Mouse (Mus musculus): ENCODE results near the gene Phlpp2. TPM values are rescaled to one million over a fixed set of nuclear protein-coding genes. Genes with fewer than 3 reads are reported as not detected.

Phlpp2 gene
- polyA plus RNA-seq, 1 experiment from 2014 or later = 2.8 TPM

DNA sequence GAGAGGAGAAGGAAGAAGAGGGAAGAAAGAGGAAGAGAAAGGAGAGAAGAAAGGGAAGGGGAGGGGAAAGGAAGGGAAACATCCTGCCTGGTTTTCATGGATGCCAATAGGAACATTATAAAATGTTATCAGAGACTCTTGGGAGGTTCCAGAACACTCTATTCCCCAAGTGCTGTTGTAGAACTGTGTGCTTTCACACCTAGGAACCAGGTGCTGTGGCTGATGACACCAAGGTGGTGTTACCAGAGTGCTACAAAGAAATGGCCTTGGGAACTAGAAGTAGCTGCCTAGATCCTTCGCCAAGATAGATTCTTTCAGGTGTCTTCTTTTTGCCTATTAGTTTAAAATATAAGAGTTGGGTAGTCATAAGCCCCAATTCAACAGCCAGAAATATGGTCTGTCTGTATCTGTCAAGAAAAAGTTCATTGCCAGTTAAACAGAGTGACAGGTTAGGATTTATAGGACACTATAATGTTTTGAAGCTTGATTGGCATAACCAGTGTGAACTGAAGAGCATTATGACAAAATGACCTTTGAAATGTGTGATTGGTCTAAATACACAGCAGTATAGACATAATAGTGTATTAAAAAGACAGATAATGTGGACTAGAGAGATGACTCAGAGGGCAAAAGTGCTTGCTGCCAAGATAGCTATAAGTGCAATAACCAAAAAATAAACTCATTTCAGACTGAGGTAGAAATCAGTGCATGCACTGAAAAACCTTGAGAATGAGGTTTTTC lies 36.8 kb downstream of the Phlpp2 start:
- ATAC-seq (replicated peaks; ENCODE audit: insufficient number of reproducible peaks, low FRiP score, low TSS enrichment, low read depth) = no peak
- no peak for DNase-seq (ENCODE audit: low spot score)
- H3K4me2 ChIP-seq (ENCODE audit: low read depth, low read length) = no peak overlapping the region
- no peaks in the 10 kb centered on the region for H3K4me1 ChIP-seq (ENCODE audit: control insufficient read depth, insufficient read depth, low read length)
- no peaks in the 10 kb centered on the region for H3K27me3 ChIP-seq (ENCODE audit: control insufficient read depth, insufficient read depth, low read length)
- H3K9me3 ChIP-seq (replicated peaks; ENCODE audit: control insufficient read depth, low read length) = no peaks in the 10 kb centered on the region
- H3K4me3 ChIP-seq (ENCODE audit: low read depth, low read length) = no peak overlapping the region
- H3K27ac ChIP-seq (replicated peaks; ENCODE audit: low read depth, low read length) = no peak overlapping the region
- H3K36me3 ChIP-seq (replicated peaks; ENCODE audit: control insufficient read depth, insufficient read depth, low read depth, low read length) = 0 out of 2 replicates have a peak, but pooled peaks cover 2% of the 10 kb centered on the region
- H3K9ac ChIP-seq (replicated peaks; ENCODE audit: low read length) = no peak overlapping the region
- WGBS = 65% methylated on average over 1 of the region's 1 CpGs

- Histone ChIP-seq H3K4me2 (ENCODE audit: low read depth, low read length) (no peak overlapping the region), H3K36me3 (replicated peaks; ENCODE audit: control insufficient read depth, insufficient read depth, low read depth, low read length) (0 out of 2 replicates have a peak, but pooled peaks cover 2% of the 10 kb centered on the region), H3K9me3 (replicated peaks; ENCODE audit: control insufficient read depth, low read length) (no peaks in the 10 kb centered on the region), H3K4me3 (ENCODE audit: low read depth, low read length) (no peak overlapping the region), H3K9ac (replicated peaks; ENCODE audit: low read length) (no peak overlapping the region), H3K4me1 (ENCODE audit: control insufficient read depth, insufficient read depth, low read length) (no peaks in the 10 kb centered on the region), H3K27me3 (ENCODE audit: control insufficient read depth, insufficient read depth, low read length) (no peaks in the 10 kb centered on the region), H3K27ac (replicated peaks; ENCODE audit: low read depth, low read length) (no peak overlapping the region)
- no peak for DNase-seq (ENCODE audit: low spot score)
- 96% methylated on average over 3 of the region's 3 CpGs for WGBS
- ATAC-seq (replicated peaks; ENCODE audit: insufficient number of reproducible peaks, low FRiP score, low TSS enrichment, low read depth) = no peak
Measured at GRCm38 (mm10) chr8:109906907-109907306, 38.6 kb downstream of the Phlpp2 start.

DNA sequence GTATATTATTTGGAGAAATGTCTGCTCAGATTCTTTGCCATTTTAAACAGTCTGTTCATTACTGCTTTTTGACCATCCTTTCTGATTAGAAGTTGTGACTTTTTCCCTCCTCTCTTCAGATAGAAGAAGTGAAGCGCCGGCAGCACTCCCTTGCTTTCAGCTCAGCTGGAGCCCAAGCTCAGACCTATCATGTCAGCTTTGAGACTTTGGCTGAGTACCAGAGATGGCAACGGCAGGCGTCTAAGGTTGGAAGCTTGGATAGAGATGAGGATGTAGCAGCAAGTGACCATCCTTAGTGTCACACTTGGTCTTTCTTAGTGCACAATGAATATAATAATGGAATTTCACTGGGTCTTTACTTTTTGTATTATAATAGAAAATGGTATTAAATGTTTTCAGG lies 39.0 kb downstream of the Phlpp2 start:
- H3K27me3 ChIP-seq (ENCODE audit: control insufficient read depth, insufficient read depth, low read length) = no peaks in the 10 kb centered on the region
- H3K4me1 ChIP-seq (ENCODE audit: control insufficient read depth, insufficient read depth, low read length) = no peaks in the 10 kb centered on the region
- no peak overlapping the region for H3K4me2 ChIP-seq (ENCODE audit: low read depth, low read length)
- H3K9ac ChIP-seq (replicated peaks; ENCODE audit: low read length) = no peak overlapping the region
- 0 out of 2 replicates have a peak, but pooled peaks cover 2% of the 10 kb centered on the region for H3K36me3 ChIP-seq (replicated peaks; ENCODE audit: control insufficient read depth, insufficient read depth, low read depth, low read length)
- H3K4me3 ChIP-seq (ENCODE audit: low read depth, low read length) = no peak overlapping the region
- no peaks in the 10 kb centered on the region for H3K9me3 ChIP-seq (replicated peaks; ENCODE audit: control insufficient read depth, low read length)
- no peak overlapping the region for H3K27ac ChIP-seq (replicated peaks; ENCODE audit: low read depth, low read length)
- ATAC-seq (replicated peaks; ENCODE audit: insufficient number of reproducible peaks, low FRiP score, low TSS enrichment, low read depth) = no peak
- no peak for DNase-seq (ENCODE audit: low spot score)
- WGBS = 92% methylated on average over 4 of the region's 4 CpGs

DNA sequence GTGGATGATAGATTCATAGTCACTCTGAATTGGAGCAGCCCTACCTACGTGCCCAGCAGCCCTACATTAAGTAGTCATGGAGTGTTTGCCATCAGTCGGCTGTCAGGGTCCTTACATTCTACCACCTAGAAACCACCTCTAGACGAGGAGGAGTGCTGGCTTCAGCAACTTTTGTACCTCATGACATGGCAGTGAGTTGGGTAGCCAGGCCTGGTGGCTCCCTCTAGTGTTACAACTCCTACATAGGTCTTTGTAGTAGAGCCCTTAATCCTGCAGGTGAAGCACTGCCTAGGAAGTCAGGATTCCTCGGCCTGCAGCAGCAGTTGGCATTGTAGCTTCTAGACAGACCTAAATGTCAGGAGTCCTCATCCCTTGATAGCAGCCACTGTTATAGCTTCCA lies 48.9 kb downstream of the Phlpp2 start:
- no peak overlapping the region for H3K4me2 ChIP-seq (ENCODE audit: low read depth, low read length)

GRCm38 (mm10) chr8:109920406-109921390 lies 52.4 kb downstream of the Phlpp2 start:
- 87% methylated on average over 8 of the region's 8 CpGs for WGBS

More for the DNA sequence above, 48.9 kb downstream of the Phlpp2 start:
- no peak overlapping the region for H3K4me3 ChIP-seq (ENCODE audit: low read depth, low read length)
- ATAC-seq (replicated peaks; ENCODE audit: insufficient number of reproducible peaks, low FRiP score, low TSS enrichment, low read depth) (no peak), DNase-seq (ENCODE audit: low spot score) (peak; percentile 57)
- H3K9me3 ChIP-seq (replicated peaks; ENCODE audit: control insufficient read depth, low read length) = no peaks in the 10 kb centered on the region
- H3K36me3 ChIP-seq (replicated peaks; ENCODE audit: control insufficient read depth, insufficient read depth, low read depth, low read length) = no peaks in the 10 kb centered on the region; the same call in 1 of the 2 replicates
- 63% methylated on average over 4 of the region's 4 CpGs for WGBS
- no peak overlapping the region for H3K9ac ChIP-seq (replicated peaks; ENCODE audit: low read length)
- no peaks in the 10 kb centered on the region for H3K27me3 ChIP-seq (ENCODE audit: control insufficient read depth, insufficient read depth, low read length)
- H3K27ac ChIP-seq (replicated peaks; ENCODE audit: low read depth, low read length) = no peak overlapping the region
- no peaks in the 10 kb centered on the region for H3K4me1 ChIP-seq (ENCODE audit: control insufficient read depth, insufficient read depth, low read length)

DNA sequence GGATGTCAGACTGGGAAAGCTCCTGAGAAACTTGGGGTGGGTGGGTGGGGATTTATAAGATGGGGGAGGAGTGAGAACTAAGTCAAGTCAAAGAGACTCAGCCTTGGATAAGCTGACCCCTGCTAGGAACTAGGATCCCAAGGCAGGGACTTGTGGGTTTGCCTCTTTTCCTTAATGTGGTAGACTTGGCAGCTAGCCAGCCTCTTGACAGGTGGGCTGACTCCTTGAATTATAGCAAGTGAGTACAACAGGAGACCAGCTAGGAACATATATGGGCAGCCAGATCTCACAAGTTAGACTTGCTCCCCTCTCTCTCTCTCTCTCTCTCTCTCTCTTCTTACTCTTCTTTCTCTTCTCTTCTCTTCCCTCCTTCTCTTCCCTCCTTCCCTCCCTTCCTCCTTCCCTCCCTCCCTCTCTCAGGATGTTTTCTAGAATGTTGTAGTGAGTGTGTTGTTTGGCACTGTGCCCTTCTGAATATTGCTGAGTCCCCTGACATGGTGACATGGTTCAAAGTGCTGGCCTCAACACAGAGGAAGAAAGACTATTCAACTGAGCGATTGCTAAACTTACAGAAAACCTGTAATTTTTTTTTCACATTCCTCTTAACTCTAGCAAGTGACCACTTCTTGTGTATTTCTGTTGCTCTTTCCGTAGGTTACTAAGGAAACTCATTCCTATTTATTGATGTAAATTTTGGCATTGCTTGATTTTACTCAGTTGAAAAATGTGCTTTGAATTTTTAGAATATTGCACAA lies 73.4 kb downstream of the Phlpp2 start:
- no peak overlapping the region for H3K4me3 ChIP-seq (ENCODE audit: low read depth, low read length)
- no peak overlapping the region for H3K4me2 ChIP-seq (ENCODE audit: low read depth, low read length)
- 95% methylated on average over 2 of the region's 2 CpGs for WGBS
- no peak for DNase-seq (ENCODE audit: low spot score)
- H3K27ac ChIP-seq (replicated peaks; ENCODE audit: low read depth, low read length) = no peak overlapping the region
- no peaks in the 10 kb centered on the region for H3K9me3 ChIP-seq (replicated peaks; ENCODE audit: control insufficient read depth, low read length)
- ATAC-seq (replicated peaks; ENCODE audit: insufficient number of reproducible peaks, low FRiP score, low TSS enrichment, low read depth) = no peak
- H3K27me3 ChIP-seq (ENCODE audit: control insufficient read depth, insufficient read depth, low read length) = no peaks in the 10 kb centered on the region
- no peak overlapping the region for H3K9ac ChIP-seq (replicated peaks; ENCODE audit: low read length)
- H3K36me3 ChIP-seq (replicated peaks; ENCODE audit: control insufficient read depth, insufficient read depth, low read depth, low read length) = peaks cover 7% of the 10 kb centered on the region
- H3K4me1 ChIP-seq (ENCODE audit: control insufficient read depth, insufficient read depth, low read length) = no peaks in the 10 kb centered on the region

More at GRCm38 (mm10) chr8:109920406-109921390, 52.4 kb downstream of the Phlpp2 start:
- Histone ChIP-seq H3K9ac (replicated peaks; ENCODE audit: low read length) (no peak overlapping the region), H3K36me3 (replicated peaks; ENCODE audit: control insufficient read depth, insufficient read depth, low read depth, low read length) (no peaks in the 10 kb centered on the region; the same call in none of the 2 replicates), H3K27me3 (ENCODE audit: control insufficient read depth, insufficient read depth, low read length) (no peaks in the 10 kb centered on the region), H3K4me1 (ENCODE audit: control insufficient read depth, insufficient read depth, low read length) (no peaks in the 10 kb centered on the region), H3K27ac (replicated peaks; ENCODE audit: low read depth, low read length) (no peak overlapping the region), H3K9me3 (replicated peaks; ENCODE audit: control insufficient read depth, low read length) (no peaks in the 10 kb centered on the region), H3K4me2 (ENCODE audit: low read depth, low read length) (no peak overlapping the region), H3K4me3 (ENCODE audit: low read depth, low read length) (no peak overlapping the region)
- DNase-seq (ENCODE audit: low spot score) (no peak), ATAC-seq (replicated peaks; ENCODE audit: insufficient number of reproducible peaks, low FRiP score, low TSS enrichment, low read depth) (no peak)

DNA sequence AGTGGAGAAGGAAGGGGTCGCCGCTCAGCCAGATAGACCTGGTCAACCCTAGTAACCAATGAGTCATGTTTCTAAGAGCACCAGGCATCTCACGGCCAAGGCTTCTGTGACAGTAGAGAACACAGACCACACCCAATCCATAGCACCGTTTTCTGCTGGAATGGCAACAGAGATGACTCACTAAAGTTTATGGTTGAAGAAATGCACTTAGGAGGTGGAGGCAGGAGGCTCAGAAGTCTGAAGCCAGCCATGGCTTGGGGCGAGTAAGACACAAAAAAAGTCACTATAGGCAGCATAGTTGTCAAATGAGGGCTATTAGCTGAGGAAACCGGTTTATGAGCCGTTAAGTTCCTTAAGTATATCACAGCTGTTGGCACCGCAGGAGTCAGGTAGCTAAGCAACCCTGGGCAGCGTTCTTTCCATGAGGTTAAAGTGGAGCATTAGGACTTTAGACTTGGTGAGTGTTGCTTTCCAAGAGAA lies 76.9 kb downstream of the Phlpp2 start:
- no peak for DNase-seq (ENCODE audit: low spot score)
- Histone ChIP-seq H3K9ac (replicated peaks; ENCODE audit: low read length) (no peak overlapping the region), H3K4me3 (ENCODE audit: low read depth, low read length) (no peak overlapping the region), H3K27me3 (ENCODE audit: control insufficient read depth, insufficient read depth, low read length) (peaks cover 8% of the 10 kb centered on the region), H3K36me3 (replicated peaks; ENCODE audit: control insufficient read depth, insufficient read depth, low read depth, low read length) (peaks cover 4% of the 10 kb centered on the region), H3K4me2 (ENCODE audit: low read depth, low read length) (no peak overlapping the region), H3K27ac (replicated peaks; ENCODE audit: low read depth, low read length) (no peak overlapping the region), H3K9me3 (replicated peaks; ENCODE audit: control insufficient read depth, low read length) (no peaks in the 10 kb centered on the region), H3K4me1 (ENCODE audit: control insufficient read depth, insufficient read depth, low read length) (peaks cover 4% of the 10 kb centered on the region)
- ATAC-seq (replicated peaks; ENCODE audit: insufficient number of reproducible peaks, low FRiP score, low TSS enrichment, low read depth) = no peak
- 62% methylated on average over 9 of the region's 9 CpGs for WGBS
